Mouse (Mus musculus): ENCODE results near the gene Mtus2.

DNA sequence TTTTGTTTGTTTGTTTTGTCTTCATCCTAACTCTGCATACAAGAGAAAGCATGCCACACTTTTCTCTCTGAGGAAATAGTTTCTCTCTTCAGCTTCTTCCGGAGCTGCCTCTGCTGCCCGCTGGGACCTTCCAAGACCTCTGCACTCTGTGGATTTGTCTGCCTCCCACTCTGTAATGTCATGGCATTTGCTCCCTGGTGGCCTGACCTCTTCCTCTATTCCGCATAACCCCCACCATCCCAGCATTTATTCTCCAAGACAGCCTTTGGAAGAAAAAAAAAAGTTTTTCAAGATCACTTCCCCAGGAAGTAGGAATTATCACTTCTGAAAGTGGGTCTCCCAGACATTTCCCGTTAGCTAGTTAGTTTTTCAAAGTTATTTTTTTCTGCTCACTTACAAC, 218.0 kb downstream of the Mtus2 start:
- TF ChIP-seq POLR2A (IDR thresholded peaks at IDR 0.05; ENCODE audit: insufficient read length, low read depth) (no peak), E2F4 (IDR thresholded peaks at IDR 0.05; ENCODE audit: insufficient read depth) (no peak), MYOG (IDR thresholded peaks at IDR 0.05; ENCODE audit: control insufficient read depth in 1 of 3, insufficient read depth in 1 of 3, insufficient read length in 2 of 3, low read depth in 2 of 3) (no peak), MAX (IDR thresholded peaks at IDR 0.05; ENCODE audit: low read depth) (no peak), POLR2AphosphoS2 (IDR thresholded peaks at IDR 0.05; ENCODE audit: insufficient read length, low read depth) (no peak), TCF3 (IDR thresholded peaks at IDR 0.05; ENCODE audit: insufficient read length, low read depth) (no peak), USF1 (IDR thresholded peaks at IDR 0.05; ENCODE audit: low read depth) (no peak), MYOD1 (IDR thresholded peaks at IDR 0.05; ENCODE audit: control insufficient read depth in 1 of 3, insufficient read length in 2 of 3, low read depth in 2 of 3) (no peak), TCF12 (IDR thresholded peaks at IDR 0.05; ENCODE audit: insufficient read depth, poor library complexity, severe bottlenecking) (no peak), REST (IDR thresholded peaks at IDR 0.05; ENCODE audit: insufficient read depth, insufficient read length) (no peak), SRF (IDR thresholded peaks at IDR 0.05; ENCODE audit: control insufficient read depth, insufficient read length, low read depth) (no peak)

All from myocyte (in vitro differentiated cells).